Mouse (Mus musculus) CH12.LX (cell line): ENCODE results near the gene Sh3rf1. TPM values are rescaled to one million over a fixed set of nuclear protein-coding genes. Genes with fewer than 3 reads are reported as not detected.

Experiments used
- DNase-seq: peaks from one replicate; pipeline ENCODE4 v3.0.0-alpha.2; 2013; ENCODE audit errors: extremely low read depth
- H3K27ac ChIP-seq: 2 replicates; pipeline ENCODE4 v1.5.1; 2012; ENCODE audit warnings: low read depth, mild to moderate bottlenecking, control low read depth, moderate library complexity; ENCODE audit not compliant: insufficient read depth
- H3K27me3 ChIP-seq: replicated peaks from 2 replicates; pipeline ENCODE3; 2012; ENCODE audit warnings: inconsistent platforms
- H3K36me3 ChIP-seq, 2 experiments: replicated peaks in 1 of 2; 2 replicates each; pipeline versions ENCODE3 to v1.6.1; 2012; ENCODE audit warnings: inconsistent platforms in 1 of 2, low read length in 1 of 2, mild to moderate bottlenecking in 1 of 2, mixed read lengths in 1 of 2, moderate library complexity in 1 of 2; ENCODE audit not compliant: control insufficient read depth in 1 of 2, insufficient read depth in 1 of 2
- H3K4me1 ChIP-seq, 2 experiments: 2 replicates each; pipeline ENCODE4 v1.6.1; 2012; ENCODE audit warnings: inconsistent platforms in 1 of 2, moderate library complexity in 1 of 2; ENCODE audit not compliant: insufficient read depth in 2 of 2, control insufficient read depth in 1 of 2
- H3K4me2 ChIP-seq: 2 replicates; pipeline ENCODE4 v1.6.1; 2012; ENCODE audit warnings: low read depth, mild to moderate bottlenecking, control low read depth; ENCODE audit not compliant: poor library complexity, insufficient read depth, severe bottlenecking
- H3K4me3 ChIP-seq, 3 experiments: fragments of 150-350 bp in 1 of 3; sonication (generic) in 1 of 3; replicated peaks in 1 of 3; 2 replicates each; pipeline versions ENCODE3 to v1.5.1; 2011 to 2012; ENCODE audit warnings: low read depth in 2 of 3, low read length in 2 of 3, mild to moderate bottlenecking in 2 of 3, moderate library complexity in 2 of 3, control low read depth in 1 of 3, improper control_type of control experiment in 1 of 3, inconsistent platforms in 1 of 3, mixed read lengths in 1 of 3; ENCODE audit not compliant: poor library complexity in 1 of 3
- H3K79me2 ChIP-seq: replicated peaks from 2 replicates; pipeline ENCODE4 v1.6.1; 2012; ENCODE audit warnings: mild to moderate bottlenecking, moderate library complexity; ENCODE audit not compliant: control insufficient read depth, poor library complexity, insufficient read depth, severe bottlenecking; ENCODE audit errors: extremely low read depth
- H3K9ac ChIP-seq: 2 replicates; pipeline ENCODE4 v1.6.1; 2012; ENCODE audit warnings: low read depth, mild to moderate bottlenecking, control low read depth, moderate library complexity; ENCODE audit not compliant: insufficient read depth
- H3K9me3 ChIP-seq: replicated peaks from 2 replicates; pipeline ENCODE3; 2012; ENCODE audit warnings: low read length, inconsistent platforms, mixed read lengths
- CHD1 ChIP-seq: IDR thresholded peaks from 2 replicates; pipeline ENCODE4 v1.6.1; 2012; ENCODE audit warnings: low read depth, low read length, improper control_type of control experiment, inconsistent platforms
- E2F4 ChIP-seq: IDR thresholded peaks from 2 replicates; pipeline ENCODE4 v1.6.1; 2011; ENCODE audit warnings: low read depth, low read length, improper control_type of control experiment; ENCODE audit not compliant: insufficient replicate concordance
- ETS1 ChIP-seq: conservative IDR thresholded peaks from 2 replicates; pipeline ENCODE4 v1.6.1; 2012; ENCODE audit warnings: low read depth, mild to moderate bottlenecking, inconsistent platforms, low read length, improper control_type of control experiment, moderate library complexity
- JUN ChIP-seq: IDR thresholded peaks from 2 replicates; pipeline ENCODE4 v1.6.1; 2011; ENCODE audit warnings: low read depth, mild to moderate bottlenecking, low read length, improper control_type of control experiment, moderate library complexity; ENCODE audit not compliant: insufficient read depth
- MAFK ChIP-seq: IDR thresholded peaks from 2 replicates; pipeline ENCODE4 v1.6.1; 2011; ENCODE audit warnings: low read length, improper control_type of control experiment; ENCODE audit not compliant: insufficient replicate concordance
- MAX ChIP-seq: IDR thresholded peaks from 2 replicates; pipeline ENCODE4 v1.6.1; 2011; ENCODE audit warnings: low read length, improper control_type of control experiment
- MAZ ChIP-seq: IDR thresholded peaks from 2 replicates; pipeline ENCODE4 v1.6.1; 2012; ENCODE audit warnings: low read depth, mild to moderate bottlenecking, inconsistent platforms, low read length, improper control_type of control experiment, moderate library complexity
- NRF1 ChIP-seq: IDR thresholded peaks from 2 replicates; pipeline ENCODE4 v1.6.1; 2014; ENCODE audit warnings: low read depth, mild to moderate bottlenecking, inconsistent platforms, low read length, improper control_type of control experiment, moderate library complexity
- POLR2A ChIP-seq: IDR thresholded peaks from 2 replicates; pipeline ENCODE4 v1.6.1; 2011; ENCODE audit warnings: low read depth, mild to moderate bottlenecking, improper control_type of control experiment, low read length
- RAD21 ChIP-seq: IDR thresholded peaks from 2 replicates; pipeline ENCODE4 v1.6.1; 2011; ENCODE audit warnings: low read depth, mild to moderate bottlenecking, low read length, improper control_type of control experiment, moderate library complexity
- SIN3A ChIP-seq: IDR thresholded peaks from 2 replicates; pipeline ENCODE4 v1.6.1; 2012; ENCODE audit warnings: low read length, improper control_type of control experiment, inconsistent platforms
- TBP ChIP-seq: conservative IDR thresholded peaks from 2 replicates; pipeline ENCODE4 v1.6.1; 2011; ENCODE audit warnings: low read depth, low read length, improper control_type of control experiment
- USF1 ChIP-seq: IDR thresholded peaks from 2 replicates; pipeline ENCODE4 v1.6.1; 2014; ENCODE audit warnings: low read depth, mild to moderate bottlenecking, inconsistent platforms, low read length, improper control_type of control experiment
- USF2 ChIP-seq: conservative IDR thresholded peaks from 2 replicates; pipeline ENCODE4 v1.6.1; 2011; ENCODE audit warnings: low read depth, low read length, improper control_type of control experiment
- ZMIZ1 ChIP-seq: IDR thresholded peaks from 2 replicates; pipeline ENCODE4 v1.6.1; 2012; ENCODE audit warnings: low read depth, mild to moderate bottlenecking, inconsistent platforms, low read length, improper control_type of control experiment
- ZNF384 ChIP-seq: IDR thresholded peaks from 2 replicates; pipeline ENCODE4 v1.6.1; 2012; ENCODE audit warnings: low read depth, low read length, improper control_type of control experiment, inconsistent platforms
- dilution Hi-C: fragments of 300-500 bp; cut with MboI; formaldehyde crosslinking; loops from 2 replicates; pipeline ENCODE4 v1.14.3; 2020; ENCODE audit warnings: low sequenced_read_pairs; ENCODE audit not compliant: extremely low pct_unique_long_range_greater_than_20kb, extremely low pct_ligation_motif_present
- in situ Hi-C: fragments of 300-500 bp; cut with MboI; formaldehyde crosslinking; loops from 3 replicates; pipeline ENCODE4 v1.14.3; 2019; ENCODE audit warnings: low sequenced_read_pairs, low pct_ligation_motif_present, low pct_unique_long_range_greater_than_20kb, mixed read lengths
- polyA plus RNA-seq: library from polyadenylated mRNA; unstranded; fragments of >175 nt; gene quantifications from 2 replicates; pipeline ENCODE4 v1.2.1, GENCODE M21; 2012; ENCODE audit warnings: low read depth; ENCODE audit not compliant: insufficient read length
- total RNA-seq, 2 experiments: library from RNA; depleted of rRNA; stranded (reverse); fragments of 300-350 nt in 1 of 2; fragments of >200 nt in 1 of 2; gene quantifications; 2 replicates each; pipeline ENCODE4 v1.2.3; 2012 to 2014

Gene Sh3rf1
- total and polyA plus RNA-seq, 3 experiments: 6.0 to 16.8 (median 10.6) TPM

DNA sequence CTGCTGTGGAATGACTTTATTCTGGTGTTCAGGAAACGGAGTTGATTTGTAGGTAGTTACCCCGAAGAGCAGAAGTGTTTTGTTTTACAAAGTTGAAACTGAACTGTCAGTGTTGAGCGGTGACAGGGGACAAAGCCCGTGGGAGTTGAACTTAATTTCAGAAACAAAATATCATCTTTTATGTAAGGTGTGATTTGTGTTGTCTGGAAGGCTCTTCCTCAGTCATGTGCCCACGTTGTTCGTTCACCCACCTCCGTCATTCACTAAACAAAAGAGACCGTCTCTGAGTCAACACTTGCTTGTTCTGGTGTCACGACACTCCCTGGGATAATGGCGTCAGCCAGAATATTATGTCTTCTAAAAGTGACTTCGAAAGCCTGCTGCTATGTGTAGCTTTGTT is 46.3 kb downstream of the Sh3rf1 start:
- no peaks in the 10 kb centered on the region for H3K27me3 ChIP-seq
- H3K4me3 ChIP-seq: no peak overlapping the region
- H3K27ac ChIP-seq: no peak overlapping the region
- no peak overlapping the region for H3K9ac ChIP-seq
- H3K4me2 ChIP-seq: no peak overlapping the region
- H3K36me3 ChIP-seq: peaks cover 0 to 31% of the 10 kb centered on the region in 2 experiments
- in situ Hi-C loops: no loop called here
- H3K4me1 ChIP-seq: peaks cover 15 to 58% of the 10 kb centered on the region in 2 experiments
- H3K9me3 ChIP-seq: no peaks in the 10 kb centered on the region
- DNase-seq: no peak
- TF ChIP-seq CHD1: no peak
- no peak for TF ChIP-seq POLR2A
- TF ChIP-seq USF1: no peak
- TF ChIP-seq, all 38 proteins: peak for 0
- dilution Hi-C loops: no loop called here
- H3K79me2 ChIP-seq: peaks cover 6% of the 10 kb centered on the region

DNA sequence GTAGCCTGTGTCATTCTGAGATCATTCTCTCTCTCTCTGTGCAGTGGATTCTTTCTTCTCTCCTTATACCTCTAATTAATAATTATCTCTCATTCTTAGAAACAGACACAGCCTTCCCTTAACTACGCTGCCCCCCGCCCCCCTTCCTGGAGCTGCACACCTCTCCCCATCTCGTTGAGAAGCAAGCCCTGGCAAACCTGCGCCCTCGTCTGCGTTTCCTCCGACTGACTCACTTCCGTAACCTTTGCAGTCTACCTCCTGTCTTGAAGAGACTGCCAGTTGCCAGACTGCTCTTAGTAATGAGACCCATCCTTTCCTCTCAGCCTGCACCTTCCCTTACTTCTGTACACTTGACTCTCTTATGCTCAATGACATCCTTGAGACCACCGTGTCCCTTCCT is 46.9 kb downstream of the Sh3rf1 start:
- no peak for DNase-seq
- H3K36me3 ChIP-seq: peaks cover 0 to 31% of the 10 kb centered on the region in 2 experiments
- H3K4me2 ChIP-seq: no peak overlapping the region
- H3K9me3 ChIP-seq: no peaks in the 10 kb centered on the region
- TF ChIP-seq USF2 (no peak), SIN3A (no peak), E2F4 (no peak), ETS1 (no peak), JUN (no peak), MAZ (no peak), TBP (no peak), RAD21 (no peak), ZMIZ1 (no peak), MAX (no peak), MAFK (no peak), CHD1 (no peak), NRF1 (no peak), ZNF384 (no peak)
- no peaks in the 10 kb centered on the region for H3K27me3 ChIP-seq
- H3K9ac ChIP-seq: no peak overlapping the region
- dilution Hi-C loops: no loop called here
- in situ Hi-C loops: no loop called here
- H3K27ac ChIP-seq: no peak overlapping the region
- no peak overlapping the region for H3K4me3 ChIP-seq
- peaks cover 6% of the 10 kb centered on the region for H3K79me2 ChIP-seq
- H3K4me1 ChIP-seq: peaks cover 15 to 58% of the 10 kb centered on the region in 2 experiments
